Mouse (Mus musculus) NIH3T3 (cell line): ENCODE measurements around the gene E330017A01Rik.

Source experiments
- DNase-seq: peaks from one replicate; pipeline ENCODE4 v3.0.0-alpha.2; 2012; ENCODE audit warnings: low read depth

The E330017A01Rik gene

DNA sequence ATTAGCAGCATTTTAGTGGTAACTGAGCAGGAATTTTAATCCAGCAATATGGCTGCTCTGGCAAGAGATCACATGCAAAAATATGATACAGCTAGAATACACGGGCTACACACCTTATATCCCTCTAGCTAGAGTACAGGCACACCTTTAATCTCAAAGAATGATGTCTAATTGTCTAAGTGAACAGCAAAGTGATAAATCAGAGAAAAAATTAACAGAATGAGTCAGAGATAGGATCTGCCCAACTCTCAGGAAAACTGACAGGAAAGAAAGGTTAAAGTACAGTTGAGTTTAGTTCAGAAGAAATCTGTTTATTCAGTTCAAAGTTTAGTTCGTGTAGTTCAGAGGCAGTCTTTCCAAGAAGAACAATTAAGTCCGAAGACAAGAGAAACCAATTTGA lies 47.2 kb downstream of the E330017A01Rik start:
- DNase-seq: no peak

DNA sequence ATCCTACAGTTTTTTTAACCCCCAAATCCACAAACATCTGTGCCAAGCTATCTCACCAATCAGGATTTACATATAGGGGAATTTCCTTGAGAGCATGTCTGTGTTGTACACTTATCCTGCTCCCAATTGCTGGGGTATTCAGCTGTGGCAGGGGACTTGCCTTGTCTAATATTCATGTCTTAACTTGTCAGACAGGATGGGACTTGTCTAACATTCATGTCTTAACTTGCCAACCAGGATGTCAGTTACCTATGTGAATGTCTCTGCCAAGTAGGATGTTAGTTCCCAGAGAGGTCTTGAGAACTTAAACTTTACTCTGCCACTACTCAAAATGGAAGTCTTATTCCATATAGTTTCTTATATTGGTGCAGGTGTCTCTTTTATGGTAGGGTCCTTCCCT lies 49.1 kb downstream of the E330017A01Rik start:
- DNase-seq: no peak
